14 mouse cellular contexts compared by ENCODE assay signal in genomic region chr2:17524205-17524978, GRCm38 (mm10).
DNase-seq lines count a peak whose midpoint lies in the region; ATAC-seq lines count a peak whose summit lies in the region.
"Had no signal": no experiment of that assay in that cellular context is flagged by ENCODE, and none has a peak within 500 bp of the region (broad histone marks: within the 10 kb centered on the region; RNA-seq: fewer than 3 reads in every experiment).

No protein-coding gene starts in this region.

- no peak overlapping the region for H3K4me2 ChIP-seq in hindbrain, embryonic 11.5 days (replicated peaks; ENCODE audit: low read depth, low read length)
- no peak overlapping the region for H3K4me2 ChIP-seq in hindbrain, embryonic 14.5 days (replicated peaks)
- H3K4me2 ChIP-seq: liver, embryonic 12.5 days; midbrain, embryonic 12.5 days had no signal

- H3K27ac ChIP-seq in hindbrain, embryonic 11.5 days (ENCODE audit: low read depth, low read length): no peak overlapping the region
- H3K27ac ChIP-seq in hindbrain, embryonic 14.5 days: no peak overlapping the region
- no peak overlapping the region for H3K27ac ChIP-seq in embryonic facial prominence, embryonic 10.5 days (replicated peaks)
- H3K27ac ChIP-seq: liver, embryonic 12.5 days; midbrain, embryonic 12.5 days had no signal

- no peak overlapping the region for H3K9ac ChIP-seq in hindbrain, embryonic 11.5 days (ENCODE audit: low read depth, low read length)
- H3K9ac ChIP-seq in hindbrain, embryonic 14.5 days: no peak overlapping the region
- H3K9ac ChIP-seq: liver, embryonic 12.5 days; midbrain, embryonic 12.5 days had no signal

- H3K9me3 ChIP-seq in hindbrain, embryonic 11.5 days (ENCODE audit: control insufficient read depth, low read length): no peaks in the 10 kb centered on the region
- no peaks in the 10 kb centered on the region for H3K9me3 ChIP-seq in hindbrain, embryonic 14.5 days (ENCODE audit: control insufficient read depth, low read length)
- H3K9me3 ChIP-seq in embryonic facial prominence, embryonic 10.5 days: no peaks in the 10 kb centered on the region
- H3K9me3 ChIP-seq: liver, embryonic 12.5 days; midbrain, embryonic 12.5 days had no signal

- intact Hi-C loops in heart, postnatal 36 days (cut with DNase I): no loop called here

- peak; percentile 28; the same call in 1 of the 2 replicates for ATAC-seq in hindbrain, embryonic 11.5 days (ENCODE audit: low FRiP score)
- ATAC-seq in hindbrain, embryonic 14.5 days (ENCODE audit: low FRiP score): no peak
- ATAC-seq: lung, postnatal 0 days had no signal

- no peak overlapping the region for H3K4me3 ChIP-seq in hindbrain, embryonic 11.5 days (ENCODE audit: low read depth, low read length)
- no peak overlapping the region for H3K4me3 ChIP-seq in hindbrain, embryonic 14.5 days (replicated peaks; ENCODE audit: low read length)
- H3K4me3 ChIP-seq in embryonic facial prominence, embryonic 10.5 days: no peak overlapping the region
- H3K4me3 ChIP-seq: liver, embryonic 12.5 days; midbrain, embryonic 12.5 days had no signal

- H3K36me3 ChIP-seq in hindbrain, embryonic 11.5 days (ENCODE audit: control insufficient read depth, insufficient read depth, low read length): no peaks in the 10 kb centered on the region
- no peaks in the 10 kb centered on the region for H3K36me3 ChIP-seq in hindbrain, embryonic 14.5 days (replicated peaks; ENCODE audit: control insufficient read depth, insufficient read depth)
- H3K36me3 ChIP-seq in embryonic facial prominence, embryonic 10.5 days (replicated peaks): no peaks in the 10 kb centered on the region
- H3K36me3 ChIP-seq: liver, embryonic 12.5 days; midbrain, embryonic 12.5 days had no signal

- no peaks in the 10 kb centered on the region for H3K27me3 ChIP-seq in hindbrain, embryonic 11.5 days (ENCODE audit: control insufficient read depth, insufficient read depth, low read length)
- no peaks in the 10 kb centered on the region for H3K27me3 ChIP-seq in hindbrain, embryonic 14.5 days (ENCODE audit: control insufficient read depth, insufficient read depth, low read length)
- H3K27me3 ChIP-seq in embryonic facial prominence, embryonic 10.5 days (replicated peaks; ENCODE audit: low read depth, poor library complexity, severe bottlenecking): no peaks in the 10 kb centered on the region
- H3K27me3 ChIP-seq: liver, embryonic 12.5 days; midbrain, embryonic 12.5 days had no signal

- DNase-seq in hindbrain, embryonic 11.5 days (ENCODE audit: low spot score): peak; percentile 18
- no peak for DNase-seq in hindbrain, embryonic 14.5 days (ENCODE audit: low spot score)
- peak; percentile 35 for DNase-seq in embryo, embryonic 10 days (ENCODE audit: low spot score)
- DNase-seq in embryonic facial prominence, embryonic 10.5 days (ENCODE audit: low spot score): peak; percentile 58
- peak; percentile 8 to 14 for DNase-seq in heart, postnatal 36 days
- DNase-seq in layer of hippocampus, postnatal 10 days (ENCODE audit: low spot score in 2 of 2): no peak
- DNase-seq in layer of hippocampus, adult 8-10 months (ENCODE audit: low spot score in 2 of 2): no peak
- no peak for DNase-seq in cerebellum, postnatal 4 days (ENCODE audit: low spot score in 2 of 2)
- DNase-seq: cerebellum, adult 9-11 months; kidney, postnatal 10 days; thymus, adult 2 months had no signal

- H3K4me1 ChIP-seq in hindbrain, embryonic 11.5 days (replicated peaks; ENCODE audit: control insufficient read depth, insufficient read depth, low read length): no peaks in the 10 kb centered on the region
- H3K4me1 ChIP-seq in hindbrain, embryonic 14.5 days (replicated peaks; ENCODE audit: control insufficient read depth, insufficient read depth, low read length): peaks cover 25% of the 10 kb centered on the region
- peaks cover 34% of the 10 kb centered on the region for H3K4me1 ChIP-seq in embryonic facial prominence, embryonic 10.5 days
- H3K4me1 ChIP-seq: liver, embryonic 12.5 days had no signal

- 47% methylated on average over 10 of the region's 10 CpGs for WGBS in hindbrain, embryonic 11.5 days
- 40% methylated on average over 10 of the region's 10 CpGs for WGBS in hindbrain, embryonic 14.5 days
- WGBS in embryonic facial prominence, embryonic 10.5 days: 30% methylated on average over 10 of the region's 10 CpGs

Comparison
In these comparisons a context has a peak if more than half of its experiments do, and no peak if none do; other contexts are left out.
1. DNase-seq: peak in hindbrain, embryonic 11.5 days (single experiment), embryo, embryonic 10 days (single experiment), embryonic facial prominence, embryonic 10.5 days (single experiment) and heart, postnatal 36 days (2 of 2); none in hindbrain, embryonic 14.5 days (single experiment), layer of hippocampus, postnatal 10 days (0 of 2), layer of hippocampus, adult 8-10 months (0 of 2) and cerebellum, postnatal 4 days (0 of 2).